Mouse (Mus musculus): ENCODE measurements at regions not wholly inside any gene's neighbourhood (a gene's known extent, or its start where the extent isn't known, plus 50 kb on each side); places are given as distances from the start of the nearest gene placed in this dataset.

DNA sequence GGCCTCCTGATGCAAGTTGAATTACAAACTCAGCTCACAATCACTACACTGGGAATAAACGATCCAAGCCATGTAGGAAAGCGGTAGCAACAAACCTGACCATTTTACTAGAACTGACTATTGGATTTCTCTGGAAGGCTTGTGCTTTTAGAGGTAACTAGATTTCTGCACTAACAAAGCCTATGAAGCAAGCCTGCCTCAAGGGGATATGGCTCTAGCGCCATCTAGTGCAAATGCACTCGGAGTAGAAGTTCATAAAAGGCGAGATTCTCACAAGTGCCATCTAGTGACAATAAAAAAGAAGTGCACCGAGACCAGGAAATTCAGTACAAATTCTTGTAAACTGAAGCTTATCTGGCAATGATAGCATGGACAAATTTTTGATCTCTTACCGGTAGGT lies 364.9 kb upstream of the Fmr1 start:
- ATAC-seq (ENCODE audit: low TSS enrichment), result peak; percentile 98
